11 mouse cellular contexts compared by ENCODE assay signal in genomic region chr14:25614684-25615083, GRCm38 (mm10).
A peak's percentile ranks its signal among the peaks of the same experiment; 100 is the strongest.
DNase-seq lines count a peak whose midpoint lies in the region; ATAC-seq lines count a peak whose summit lies in the region.
"Had no signal": no experiment of that assay in that cellular context is flagged by ENCODE, and none has a peak within 500 bp of the region (broad histone marks: within the 10 kb centered on the region; RNA-seq: fewer than 3 reads in every experiment).

No protein-coding gene starts in this region.

- no peak overlapping the region for H3K9ac ChIP-seq in limb, embryonic 15.5 days
- no peak overlapping the region for H3K9ac ChIP-seq in forebrain, embryonic 11.5 days (ENCODE audit: low read length)

- H3K36me3 ChIP-seq in limb, embryonic 15.5 days, result peaks cover 13% of the 10 kb centered on the region
- peaks cover 86% of the 10 kb centered on the region for H3K36me3 ChIP-seq in limb, embryonic 10.5 days
- no peaks in the 10 kb centered on the region; the same call in 1 of the 2 replicates for H3K36me3 ChIP-seq in forebrain, embryonic 11.5 days (ENCODE audit: control insufficient read depth, insufficient read depth, low read length)

- peaks cover 49% of the 10 kb centered on the region for H3K4me1 ChIP-seq in limb, embryonic 15.5 days
- H3K4me1 ChIP-seq in limb, embryonic 10.5 days, result peaks cover 52% of the 10 kb centered on the region
- peaks cover 21% of the 10 kb centered on the region for H3K4me1 ChIP-seq in forebrain, embryonic 11.5 days (replicated peaks; ENCODE audit: control insufficient read depth, insufficient read depth, low read length)

- no peak for ATAC-seq in limb, embryonic 15.5 days (ENCODE audit: insufficient number of reproducible peaks, low FRiP score, low TSS enrichment, low read depth)
- no peak for ATAC-seq in forebrain, embryonic 11.5 days (replicated peaks; ENCODE audit: low FRiP score)
- ATAC-seq: forebrain, embryonic 14.5 days had no signal

- H3K27ac ChIP-seq in limb, embryonic 15.5 days, result 0 out of 2 replicates have a peak overlapping the region, but pooled peaks have one; percentile 12
- no peak overlapping the region for H3K27ac ChIP-seq in limb, embryonic 10.5 days
- H3K27ac ChIP-seq in forebrain, embryonic 11.5 days (ENCODE audit: low read depth, low read length), result no peak overlapping the region

- no peaks in the 10 kb centered on the region for H3K9me3 ChIP-seq in limb, embryonic 15.5 days
- H3K9me3 ChIP-seq in limb, embryonic 10.5 days (replicated peaks), result no peaks in the 10 kb centered on the region
- no peaks in the 10 kb centered on the region for H3K9me3 ChIP-seq in forebrain, embryonic 11.5 days (ENCODE audit: control insufficient read depth, low read length)

- WGBS in limb, embryonic 15.5 days, result 60% methylated on average over 5 of the region's 5 CpGs
- 81% methylated on average over 5 of the region's 5 CpGs for WGBS in limb, embryonic 10.5 days
- 69% methylated on average over 5 of the region's 5 CpGs for WGBS in forebrain, embryonic 11.5 days

- no peak overlapping the region for H3K4me3 ChIP-seq in limb, embryonic 15.5 days
- no peak overlapping the region for H3K4me3 ChIP-seq in limb, embryonic 10.5 days
- no peak overlapping the region for H3K4me3 ChIP-seq in forebrain, embryonic 11.5 days (ENCODE audit: low read depth, low read length)

- no peak overlapping the region for H3K4me2 ChIP-seq in limb, embryonic 15.5 days
- no peak overlapping the region for H3K4me2 ChIP-seq in forebrain, embryonic 11.5 days (ENCODE audit: low read depth, low read length, severe bottlenecking)

- no peaks in the 10 kb centered on the region for H3K27me3 ChIP-seq in limb, embryonic 15.5 days
- H3K27me3 ChIP-seq in limb, embryonic 10.5 days (ENCODE audit: low read depth, poor library complexity, severe bottlenecking), result no peaks in the 10 kb centered on the region
- no peaks in the 10 kb centered on the region for H3K27me3 ChIP-seq in forebrain, embryonic 11.5 days (ENCODE audit: control insufficient read depth, insufficient read depth, low read length)

- DNase-seq in adrenal gland, postnatal 14 days, result peak; percentile 28
- DNase-seq in adrenal gland, postnatal 25 days, result no peak
- DNase-seq in limb, embryonic 10.5 days (ENCODE audit: low spot score), result no peak
- DNase-seq in kidney, postnatal 10 days, result peak; percentile 50
- DNase-seq in monocyte, adult 2 months (ENCODE audit: low read depth in 1 of 2, low spot score in 2 of 2), result peak; percentile 33 to 58
- no peak for DNase-seq in cerebellum, postnatal 14 days
- no peak for DNase-seq in forebrain, embryonic 11.5 days (ENCODE audit: low spot score)
- DNase-seq: cerebellum, postnatal 25 days; right cerebral cortex, postnatal 14 days had no signal

Comparison
In these comparisons a context has a peak if more than half of its experiments do, and no peak if none do; other contexts are left out.
1. DNase-seq: peak in adrenal gland, postnatal 14 days (single experiment), kidney, postnatal 10 days (single experiment) and monocyte, adult 2 months (2 of 2); none in adrenal gland, postnatal 25 days (single experiment), limb, embryonic 10.5 days (single experiment), cerebellum, postnatal 14 days (0 of 2) and forebrain, embryonic 11.5 days (single experiment).